Mouse (Mus musculus) central nervous system, embryonic 11.5 days (tissue): Measurements from ENCODE around the gene Sept8. TPM values are rescaled to one million over a fixed set of nuclear protein-coding genes. Genes with fewer than 3 reads are reported as not detected.

Experiments
- polyA plus RNA-seq: library from polyadenylated mRNA; depleted of rRNA; stranded (reverse); fragments of >200 nt; gene quantifications from 2 replicates; pipeline ENCODE4 v1.2.3, GENCODE M21; 2012; rRNA removed

Gene Sept8
- polyA plus RNA-seq: 28.8 and 40.5 TPM in 2 replicates

GRCm38 (mm10) chr11:53519207-53520121 lies at the start of gene Sept8:
Gene Sept8 (plus strand): TSS chr11:53519257.

GRCm38 (mm10) chr11:53469968-53470695 lies 48.9 kb upstream of the Sept8 start, which contains the start of gene Gm9837:
Gene Gm9837 (minus strand): TSS chr11:53470479.

GRCm38 (mm10) chr11:53479783-53480301 lies 39.2 kb upstream of the Sept8 start, which contains the start of the genes Gm9945 and Sowaha:
Gene Gm9945 (plus strand): TSS chr11:53480166.
Gene Sowaha (minus strand): TSS chr11:53480274.

GRCm38 (mm10) chr11:53567224-53568014 lies 48.4 kb downstream of the Sept8 start, which contains the start of gene Kif3a:
Gene Kif3a (plus strand): TSS chr11:53567379.

Other genes starting within 250 kb of the Sept8 start
- 121 and 173 TPM in 2 replicates for gene Hspa4, start 218.8 kb upstream of the Sept8 start, polyA plus RNA-seq
- 15.5 and 16.6 TPM in 2 replicates for gene Zcchc10, start 194.6 kb upstream of the Sept8 start, polyA plus RNA-seq
- 33.8 and 49.5 TPM in 2 replicates for gene Aff4, start 168.4 kb upstream of the Sept8 start, polyA plus RNA-seq
- 0.79 TPM in 1 of 2 replicates, not detected in the other for gene Leap2, start 96.1 kb upstream of the Sept8 start, polyA plus RNA-seq
- 236 and 255 TPM in 2 replicates for gene Uqcrq, start 88.4 kb upstream of the Sept8 start, polyA plus RNA-seq
- gene Gdf9, start 88.2 kb upstream of the Sept8 start, polyA plus RNA-seq: 0.95 and 1.2 TPM in 2 replicates
- 0.07 and 0.21 TPM in 2 replicates for gene Gm10447, start 62.1 kb upstream of the Sept8 start, polyA plus RNA-seq
- gene Shroom1, start 62.1 kb upstream of the Sept8 start, polyA plus RNA-seq: 2.3 and 2.8 TPM in 2 replicates
- not detected in 2 replicates for gene Gm9837, start 48.8 kb upstream of the Sept8 start, polyA plus RNA-seq
- gene Gm9945, start 39.1 kb upstream of the Sept8 start, polyA plus RNA-seq: not detected in 2 replicates
- gene Sowaha, start 39.0 kb upstream of the Sept8 start, polyA plus RNA-seq: 0.23 and 0.27 TPM in 2 replicates
- gene Kif3a, start 48.1 kb downstream of the Sept8 start, polyA plus RNA-seq: 50.8 and 69.4 TPM in 2 replicates
- gene Il4, start 99.4 kb downstream of the Sept8 start, polyA plus RNA-seq: 0.11 TPM in 1 of 2 replicates, not detected in the other
- gene Il13, start 115.4 kb downstream of the Sept8 start, polyA plus RNA-seq: not detected in 2 replicates
- gene Rad50, start 188.1 kb downstream of the Sept8 start, polyA plus RNA-seq: 11.8 and 12.4 TPM in 2 replicates
- gene Il5, start 201.5 kb downstream of the Sept8 start, polyA plus RNA-seq: 0.09 TPM in 1 of 2 replicates, not detected in the other